Mouse (Mus musculus): ENCODE measurements at regions not wholly inside any gene's neighbourhood (a gene's known extent, or its start where the extent isn't known, plus 50 kb on each side); places are given as distances from the start of the nearest gene placed in this dataset.
A peak's percentile ranks its signal among the peaks of the same experiment; 100 is the strongest.

GRCm38 (mm10) chr2:95830608-95831007 is 487.4 kb upstream of the Lrrc4c start:
- no peak overlapping the region for H3K4me2 ChIP-seq
- no peaks in the 10 kb centered on the region for H3K27me3 ChIP-seq
- H3K36me3 ChIP-seq, result no peaks in the 10 kb centered on the region
- no peak overlapping the region for H3K27ac ChIP-seq
- no peak overlapping the region for H3K4me3 ChIP-seq
- ATAC-seq (ENCODE audit: borderline replicate concordance, extremely low read depth, low FRiP score, low TSS enrichment), result no peak
- no peak overlapping the region for H3K9ac ChIP-seq
- H3K9me3 ChIP-seq, result no peaks in the 10 kb centered on the region
- no peaks in the 10 kb centered on the region for H3K4me1 ChIP-seq

DNA sequence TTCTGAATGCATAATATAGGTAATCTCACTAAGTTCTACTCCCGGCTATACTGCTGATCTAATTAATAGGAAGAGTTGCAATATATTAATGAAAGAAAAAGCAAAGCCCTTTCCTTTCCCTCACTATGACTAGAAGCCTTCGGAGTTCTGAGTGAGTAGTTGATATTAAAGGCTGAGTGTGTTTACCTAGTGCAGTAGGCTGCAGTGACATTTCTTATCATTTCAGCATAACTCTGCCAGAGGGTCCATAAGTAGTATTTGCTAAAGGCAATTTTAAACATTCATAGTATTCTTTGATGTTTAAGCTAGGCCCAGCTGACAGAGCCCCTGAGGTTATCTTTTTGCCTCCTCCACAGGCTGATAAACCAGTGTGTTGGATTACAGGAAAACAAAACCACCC is 484.5 kb upstream of the Lrrc4c start:
- Histone ChIP-seq H3K4me2 (no peak overlapping the region), H3K9me3 (no peaks in the 10 kb centered on the region), H3K9ac (no peak overlapping the region), H3K27ac (no peak overlapping the region), H3K4me1 (no peaks in the 10 kb centered on the region), H3K4me3 (no peak overlapping the region), H3K36me3 (no peaks in the 10 kb centered on the region), H3K27me3 (no peaks in the 10 kb centered on the region)
- peak; percentile 57; the same call in 1 of the 2 replicates for ATAC-seq (ENCODE audit: borderline replicate concordance, extremely low read depth, low FRiP score, low TSS enrichment)
- 38% methylated on average over 2 of the region's 2 CpGs for WGBS

DNA sequence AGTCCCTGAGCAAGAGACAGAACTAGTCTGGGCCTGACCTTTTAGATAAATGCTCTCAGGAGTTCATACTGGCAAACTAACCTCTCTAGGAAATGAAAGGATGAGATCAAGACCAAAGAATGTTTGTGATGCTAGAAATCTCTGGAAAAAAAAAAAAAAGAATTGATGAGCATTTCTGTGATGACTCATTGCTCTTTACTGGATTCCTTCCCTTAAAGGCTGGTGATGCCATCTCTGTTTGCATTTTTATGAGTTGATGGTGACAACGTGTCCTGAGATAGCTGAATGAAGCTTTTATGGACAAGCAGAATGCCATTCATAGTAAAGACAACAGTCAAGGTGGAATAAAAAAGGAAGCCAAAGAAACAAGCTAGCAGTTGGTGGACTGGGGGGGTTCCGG is 478.4 kb upstream of the Lrrc4c start:
- ATAC-seq (ENCODE audit: borderline replicate concordance, extremely low read depth, low FRiP score, low TSS enrichment), result no peak
- Histone ChIP-seq H3K4me3 (no peak overlapping the region), H3K27me3 (no peaks in the 10 kb centered on the region), H3K27ac (no peak overlapping the region), H3K4me1 (no peaks in the 10 kb centered on the region), H3K4me2 (no peak overlapping the region), H3K9me3 (no peaks in the 10 kb centered on the region), H3K36me3 (no peaks in the 10 kb centered on the region), H3K9ac (no peak overlapping the region)
- 75% methylated on average over 2 of the region's 2 CpGs for WGBS
